Mouse (Mus musculus) G1E (cell line): ENCODE measurements around the gene Gm11034. TPM values are rescaled to one million over a fixed set of nuclear protein-coding genes. Genes with fewer than 3 reads are reported as not detected.

ENCODE experiments used
- ATAC-seq: 2 replicates; pipeline ENCODE4 v1.8.0; 2016; ENCODE audit warnings: mild to moderate bottlenecking; ENCODE audit not compliant: insufficient number of reproducible peaks, poor library complexity, low FRiP score, severe bottlenecking; ENCODE audit errors: extremely low read depth
- DNase-seq: peaks from one replicate; pipeline ENCODE4 v3.0.0; 2012; ENCODE audit warnings: low spot score
- H3K27me3 ChIP-seq: 2 replicates; pipeline ENCODE4 v1.6.1; 2012; ENCODE audit warnings: mild to moderate bottlenecking, low read length, inconsistent platforms; ENCODE audit not compliant: insufficient read depth
- H3K36me3 ChIP-seq: replicated peaks from 2 replicates; pipeline ENCODE3; 2012; ENCODE audit warnings: mild to moderate bottlenecking, inconsistent platforms
- H3K4me1 ChIP-seq: 2 replicates; pipeline ENCODE4 v1.6.1; 2012; ENCODE audit warnings: low read depth, low read length, inconsistent platforms, mixed read lengths; ENCODE audit not compliant: insufficient read depth
- H3K4me3 ChIP-seq: 2 replicates; pipeline ENCODE4 v1.5.1; 2012; ENCODE audit warnings: low read depth, mild to moderate bottlenecking, inconsistent platforms, low read length, moderate library complexity, mixed read lengths
- H3K9me3 ChIP-seq: replicated peaks from 2 replicates; pipeline ENCODE4 v1.6.1; 2012; ENCODE audit warnings: inconsistent platforms
- CTCF ChIP-seq: IDR thresholded peaks from 2 replicates; pipeline ENCODE4 v1.5.1; 2012; ENCODE audit warnings: low read depth, low read length, inconsistent platforms, mixed read lengths
- GATA1 ChIP-seq: IDR thresholded peaks from 2 replicates; pipeline ENCODE4 v1.6.1; 2012; ENCODE audit warnings: borderline replicate concordance, low read length, inconsistent platforms, mixed read lengths
- GATA2 ChIP-seq: IDR thresholded peaks from 2 replicates; pipeline ENCODE4 v1.6.1; 2012; ENCODE audit warnings: low read depth, low read length, inconsistent platforms, borderline replicate concordance
- POLR2AphosphoS5 ChIP-seq: IDR thresholded peaks from 2 replicates; pipeline ENCODE4 v1.6.1; 2012; ENCODE audit warnings: low read depth, low read length, inconsistent platforms; ENCODE audit not compliant: insufficient replicate concordance
- TAL1 ChIP-seq: conservative IDR thresholded peaks from 2 replicates; pipeline ENCODE4 v1.6.1; 2012; ENCODE audit warnings: low read depth, low read length, inconsistent platforms, mixed read lengths
- polyA plus RNA-seq: library from polyadenylated mRNA; stranded (reverse); fragments of >175 nt; gene quantifications from 2 replicates; pipeline ENCODE4 v1.2.3, GENCODE M21; 2012
- total RNA-seq, 2 experiments: library from RNA; stranded (forward) in 1 of 2; stranded (reverse) in 1 of 2; fragments of 200-1000 nt in 1 of 2; fragments of >200 nt in 1 of 2; fragmentation: Nextera tagmentation in 1 of 2; gene quantifications; 2 replicates each; pipeline ENCODE4 v1.2.3; 2014 to 2017

Gm11034 gene
- total and polyA plus RNA-seq, 3 experiments: not detected

- DNase-seq (no peak), ATAC-seq (no peak)
- TF ChIP-seq TAL1 (no peak), GATA2 (no peak), POLR2AphosphoS5 (no peak), CTCF (no peak), GATA1 (no peak)
- H3K4me3 ChIP-seq: no peak overlapping the region
- peaks cover 17% of the 10 kb centered on the region for H3K27me3 ChIP-seq
- H3K4me1 ChIP-seq: peaks cover 8% of the 10 kb centered on the region
- peaks cover 48% of the 10 kb centered on the region for H3K36me3 ChIP-seq
- no peaks in the 10 kb centered on the region for H3K9me3 ChIP-seq
Measured at GRCm38 (mm10) chr8:72257902-72258238, 44.4 kb upstream of the Gm11034 start.

- H3K9me3 ChIP-seq: no peaks in the 10 kb centered on the region
- ATAC-seq (no peak), DNase-seq (no peak)
- H3K36me3 ChIP-seq: peaks cover 53% of the 10 kb centered on the region
- H3K4me1 ChIP-seq: peaks cover 8% of the 10 kb centered on the region
- TF ChIP-seq POLR2AphosphoS5 (no peak), CTCF (peak; percentile 25; the same call in 1 of the 2 replicates)
- H3K4me3 ChIP-seq: no peak overlapping the region
- peaks cover 14% of the 10 kb centered on the region for H3K27me3 ChIP-seq
Measured at GRCm38 (mm10) chr8:72257171-72257901, 43.9 kb upstream of the Gm11034 start.

- peaks cover 27% of the 10 kb centered on the region for H3K4me1 ChIP-seq
- DNase-seq (no peak), ATAC-seq (no peak)
- H3K36me3 ChIP-seq: peaks cover 75% of the 10 kb centered on the region
- no peaks in the 10 kb centered on the region for H3K27me3 ChIP-seq
- H3K4me3 ChIP-seq: no peak overlapping the region
- no peak for TF ChIP-seq CTCF
- TF ChIP-seq GATA2: no peak
- no peak for TF ChIP-seq POLR2AphosphoS5
- TF ChIP-seq GATA1: no peak
- TF ChIP-seq TAL1: no peak
- no peaks in the 10 kb centered on the region for H3K9me3 ChIP-seq
Measured at GRCm38 (mm10) chr8:72244610-72245009, 31.2 kb upstream of the Gm11034 start.

GRCm38 (mm10) chr8:72242226-72242625 lies 28.8 kb upstream of the Gm11034 start:
- TF ChIP-seq TAL1: no peak
- no peak for TF ChIP-seq POLR2AphosphoS5
- no peak for TF ChIP-seq GATA1
- TF ChIP-seq CTCF: no peak
- TF ChIP-seq GATA2: no peak
- Histone ChIP-seq H3K4me3 (no peak overlapping the region), H3K27me3 (no peaks in the 10 kb centered on the region), H3K36me3 (peaks cover 54% of the 10 kb centered on the region), H3K9me3 (no peaks in the 10 kb centered on the region), H3K4me1 (peaks cover 30% of the 10 kb centered on the region)
- ATAC-seq (no peak), DNase-seq (no peak)

- ATAC-seq (no peak), DNase-seq (no peak)
- H3K9me3 ChIP-seq: no peaks in the 10 kb centered on the region
- no peaks in the 10 kb centered on the region for H3K27me3 ChIP-seq
- H3K4me3 ChIP-seq: peak overlapping the region; percentile 93
- no peak for TF ChIP-seq TAL1
- no peak for TF ChIP-seq POLR2AphosphoS5
- TF ChIP-seq GATA1: no peak
- no peak for TF ChIP-seq CTCF
- TF ChIP-seq GATA2: no peak
- peaks cover 41% of the 10 kb centered on the region for H3K36me3 ChIP-seq
- peaks cover 30% of the 10 kb centered on the region for H3K4me1 ChIP-seq
Measured at GRCm38 (mm10) chr8:72240951-72241350, 27.5 kb upstream of the Gm11034 start.

GRCm38 (mm10) chr8:72240403-72240763 lies 26.9 kb upstream of the Gm11034 start:
- ATAC-seq (no peak), DNase-seq (no peak)
- H3K4me1 ChIP-seq: peaks cover 30% of the 10 kb centered on the region
- peak overlapping the region; percentile 93 for H3K4me3 ChIP-seq
- H3K27me3 ChIP-seq: no peaks in the 10 kb centered on the region
- no peaks in the 10 kb centered on the region for H3K9me3 ChIP-seq
- TF ChIP-seq POLR2AphosphoS5 (no peak), CTCF (no peak), GATA2 (no peak), TAL1 (no peak), GATA1 (no peak)
- peaks cover 38% of the 10 kb centered on the region for H3K36me3 ChIP-seq
